9 mouse cellular contexts compared by ENCODE assay signal in the genomic region with DNA sequence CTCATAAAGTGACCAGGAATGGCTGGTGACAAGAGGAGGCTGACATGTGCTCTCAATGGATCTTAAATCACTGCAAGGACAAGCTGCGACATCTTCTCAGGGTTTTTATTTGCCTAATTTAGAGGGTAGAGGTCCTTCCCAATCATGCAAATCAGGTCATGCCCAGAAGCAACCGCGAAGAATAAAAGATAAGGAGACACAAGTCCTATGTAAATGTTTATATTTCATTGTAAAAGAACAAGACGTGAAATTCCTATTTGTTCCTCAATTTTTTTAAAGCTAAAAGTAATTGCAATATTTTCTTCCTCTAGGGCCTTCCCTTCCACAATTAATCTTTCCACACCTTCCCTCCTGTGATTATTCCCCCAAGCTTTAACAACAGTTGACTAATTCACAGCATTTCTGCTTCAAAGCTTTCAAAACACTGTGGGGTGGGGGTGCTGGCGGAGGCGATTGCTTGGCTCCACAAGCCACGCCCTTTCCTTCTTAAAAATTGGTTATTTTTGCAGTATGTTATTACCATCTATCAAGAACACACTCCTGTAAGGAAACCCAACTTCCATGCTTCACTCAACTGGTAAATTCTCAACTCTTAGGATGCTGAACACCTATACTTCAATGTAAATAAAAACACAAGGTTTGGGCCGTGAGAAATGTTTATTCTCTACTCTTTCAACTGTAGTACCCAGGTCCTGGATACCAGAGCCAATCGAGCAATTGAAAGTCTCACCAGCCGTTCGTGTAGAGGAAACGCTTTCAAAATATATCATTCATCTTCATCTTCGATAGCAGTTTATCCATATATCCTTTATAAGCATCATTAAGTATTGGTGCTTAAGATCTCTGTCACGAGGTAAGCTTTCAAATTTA. TPM values are rescaled to one million over a fixed set of nuclear protein-coding genes. Genes with fewer than 3 reads are reported as not detected.
DNase-seq lines count a peak whose midpoint lies in the region; ATAC-seq and TF ChIP-seq lines count a peak whose summit lies in the region.
"Had no signal": no experiment of that assay in that cellular context is flagged by ENCODE, and none has a peak within 500 bp of the region (broad histone marks: within the 10 kb centered on the region; RNA-seq: fewer than 3 reads in every experiment).

No protein-coding gene starts in this region.

- WGBS in heart, adult 2 months: 31% methylated on average over 14 of the region's 14 CpGs
- WGBS in liver, embryonic 15.5 days (ENCODE audit: insufficient replicate concordance): 10% methylated on average over 14 of the region's 14 CpGs

- intact Hi-C loops in heart, adult 2 months (cut with DNase I): loop anchor here (1.0 to 5.0 kb wide), 3 partner anchors 36 to 128 kb away; no protein-coding TSS in a partner anchor

- H3K4me3 ChIP-seq in heart, adult 2 months: peak overlapping the region; percentile 68; the same call in 1 of the 2 replicates
- peak overlapping the region; percentile 87 for H3K4me3 ChIP-seq in liver, embryonic 15.5 days (replicated peaks)

- no peaks in the 10 kb centered on the region for H3K36me3 ChIP-seq in heart, adult 2 months (ENCODE audit: control insufficient read depth, insufficient read depth, low read length)
- H3K36me3 ChIP-seq in liver, embryonic 15.5 days (replicated peaks): 0 out of 2 replicates have a peak, but pooled peaks cover 13% of the 10 kb centered on the region
- H3K36me3 ChIP-seq in splenic B cell, adult 2 months (ENCODE audit: control insufficient read depth, insufficient read depth, low read length, poor library complexity, severe bottlenecking): no peaks in the 10 kb centered on the region

- peak overlapping the region; percentile 96 for H3K4me2 ChIP-seq in liver, embryonic 15.5 days

- peak; percentile 23 for ATAC-seq in granulocyte monocyte progenitor cell, adult 5-6 weeks (replicated peaks; ENCODE audit: poor library complexity, severe bottlenecking)
- no peak for ATAC-seq in liver, embryonic 15.5 days (ENCODE audit: insufficient read depth)
- ATAC-seq: Patski had no signal

- peaks cover 2% of the 10 kb centered on the region for H3K4me1 ChIP-seq in heart, adult 2 months (ENCODE audit: control insufficient read depth, insufficient read depth, low read length)
- H3K4me1 ChIP-seq in liver, embryonic 15.5 days (replicated peaks): peaks cover 47% of the 10 kb centered on the region

- TF ChIP-seq EP300 in heart, adult 2 months (IDR thresholded peaks at IDR 0.05; ENCODE audit: insufficient read depth, low read depth, low read length): no peak

- H3K27ac ChIP-seq in heart, adult 2 months: no peak overlapping the region; the same call in 1 of the 2 replicates
- peak overlapping the region; percentile 98 for H3K27ac ChIP-seq in liver, embryonic 15.5 days (replicated peaks)

- no peaks in the 10 kb centered on the region for H3K79me2 ChIP-seq in heart, adult 2 months (replicated peaks; ENCODE audit: control insufficient read depth, insufficient read depth, low read length)

- H3K27me3 ChIP-seq in heart, adult 2 months (ENCODE audit: control insufficient read depth, insufficient read depth, low read length): no peaks in the 10 kb centered on the region
- 0 out of 2 replicates have a peak, but pooled peaks cover 6% of the 10 kb centered on the region for H3K27me3 ChIP-seq in liver, embryonic 15.5 days
- H3K27me3 ChIP-seq in splenic B cell, adult 2 months (ENCODE audit: control insufficient read depth, insufficient read depth, low read length, poor library complexity, severe bottlenecking): no peaks in the 10 kb centered on the region
- H3K27me3 ChIP-seq: Patski had no signal

- H3K9me3 ChIP-seq in liver, embryonic 15.5 days (replicated peaks): 0 out of 2 replicates have a peak, but pooled peaks cover 3% of the 10 kb centered on the region

- TF ChIP-seq POLR2A in heart, adult 2 months (IDR thresholded peaks at IDR 0.05; ENCODE audit: insufficient read depth, low read depth, low read length): no peak

- DNase-seq in heart, adult 2 months: no peak
- no peak for DNase-seq in heart, postnatal 4 days
- peak; percentile 27 for DNase-seq in MEL-GATA-1-ER (ENCODE audit: extremely low read depth, low read depth)
- DNase-seq in splenic B cell, adult 2 months (ENCODE audit: low read depth, low spot score): peak; percentile 43
- no peak for DNase-seq in layer of hippocampus, adult 9-10 months (ENCODE audit: low spot score)
- DNase-seq in urinary bladder, postnatal 4 days (ENCODE audit: low spot score in 2 of 2): no peak

- TF ChIP-seq CTCF in heart, adult 2 months (IDR thresholded peaks at IDR 0.05): no peak

- no peak overlapping the region for H3K9ac ChIP-seq in heart, adult 2 months (ENCODE audit: low read depth, low read length)
- peak overlapping the region; percentile 99 for H3K9ac ChIP-seq in liver, embryonic 15.5 days

RNA-seq across cellular contexts. Expression of a gene that starts 1.4 kb away (rescaled TPM):
- total RNA-seq in heart, adult 2 months (2021): 10 to 100 TPM; 12.0 to 15.8 TPM
- 14.0 and 14.2 TPM in 2 replicates for polyA plus RNA-seq in heart, adult 2 months (2012; rRNA removed)
- 10 to 100 TPM; 22.8 to 25.9 TPM for total RNA-seq in heart, postnatal 4 days (2021)
- 30.4 and 39.0 TPM in 2 replicates for total RNA-seq in granulocyte monocyte progenitor cell, adult 5-6 weeks (2014; fragmentation: Nextera tagmentation)
- total RNA-seq in granulocyte monocyte progenitor cell, adult 5-6 weeks (2017): 2.8 and 15.2 TPM in 2 replicates
- 74.7 and 78.4 TPM in 2 replicates for polyA plus RNA-seq in liver, embryonic 15.5 days (2015; fragmentation: Nextera tagmentation; extraction: Ambion mirVana)

RNA-seq across cellular contexts. Expression of a gene that starts 30.4 kb away (rescaled TPM):
- total RNA-seq in heart, adult 2 months (2021): under 1 TPM; 0.48 to 0.52 TPM
- polyA plus RNA-seq in heart, adult 2 months (2012; rRNA removed): 0.38 and 0.78 TPM in 2 replicates
- under 1 TPM; 0.47 to 0.50 TPM for total RNA-seq in heart, postnatal 4 days (2021)
- 1.8 and 2.0 TPM in 2 replicates for total RNA-seq in granulocyte monocyte progenitor cell, adult 5-6 weeks (2014; fragmentation: Nextera tagmentation)
- 0.88 and 3.4 TPM in 2 replicates for total RNA-seq in granulocyte monocyte progenitor cell, adult 5-6 weeks (2017)
- 7.3 and 8.9 TPM in 2 replicates for polyA plus RNA-seq in liver, embryonic 15.5 days (2015; fragmentation: Nextera tagmentation; extraction: Ambion mirVana)

RNA-seq across cellular contexts. Expression of a gene that starts 58.7 kb away (rescaled TPM):
- not detected for total RNA-seq in heart, adult 2 months (2021)
- polyA plus RNA-seq in heart, adult 2 months (2012; rRNA removed): 0.02 TPM in 1 of 2 replicates, not detected in the other
- under 1 TPM in 1 of 2 experiments, not detected in 1; 0.07 TPM for total RNA-seq in heart, postnatal 4 days (2021)
- total RNA-seq in granulocyte monocyte progenitor cell, adult 5-6 weeks (2014; fragmentation: Nextera tagmentation): not detected in 2 replicates
- under 0.01 and 0.13 TPM in 2 replicates for total RNA-seq in granulocyte monocyte progenitor cell, adult 5-6 weeks (2017)
- 0.06 and 0.13 TPM in 2 replicates for polyA plus RNA-seq in liver, embryonic 15.5 days (2015; fragmentation: Nextera tagmentation; extraction: Ambion mirVana)
- polyA plus RNA-seq: Patski had no signal

Comparison
In these comparisons a context has a peak if more than half of its experiments do, and no peak if none do; other contexts are left out.
1. DNase-seq: peak in MEL-GATA-1-ER (single experiment) and splenic B cell, adult 2 months (single experiment); none in heart, adult 2 months (0 of 2), heart, postnatal 4 days (single experiment), layer of hippocampus, adult 9-10 months (single experiment) and urinary bladder, postnatal 4 days (0 of 2).